Mouse (Mus musculus) left cerebral cortex, adult 9 months (tissue): ENCODE measurements around the gene Tnfsf13.
"Not testable (repeated sequence)": the region's sequence is repeated elsewhere in the genome, so short reads cannot be mapped to it uniquely, and the experiment has no call there.

Experiments
- DNase-seq, 2 experiments: peaks; one replicate each; pipeline ENCODE4 v3.0.0; 2022; ENCODE audit warnings: low spot score in 2 of 2

Tnfsf13 gene

GRCm38 (mm10) chr11:69703814-69704612 lies 18.4 kb upstream of the Tnfsf13 start:
- DNase-seq, result no peak

GRCm38 (mm10) chr11:69703381-69703780 lies 17.8 kb upstream of the Tnfsf13 start:
- DNase-seq, result not testable (repeated sequence)

- DNase-seq, result not testable (repeated sequence)
Observed at GRCm38 (mm10) chr11:69702886-69703285, 17.3 kb upstream of the Tnfsf13 start.

GRCm38 (mm10) chr11:69699595-69699994 lies 14.0 kb upstream of the Tnfsf13 start:
- DNase-seq, result no peak

GRCm38 (mm10) chr11:69698574-69698973 lies 13.0 kb upstream of the Tnfsf13 start:
- no peak for DNase-seq

GRCm38 (mm10) chr11:69697396-69697795 lies 11.8 kb upstream of the Tnfsf13 start:
- no peak for DNase-seq

- DNase-seq, result no peak
Observed at GRCm38 (mm10) chr11:69695361-69696181, 10.0 kb upstream of the Tnfsf13 start, which contains the start of the genes Tnfsf12 and Tnfsfm13. Tnfsf12 (minus strand) TSS chr11:69695849. Tnfsfm13 (minus strand) TSS chr11:69696098.

- DNase-seq, result peak in 1 of 2 experiments; percentile 61
Observed at GRCm38 (mm10) chr11:69695046-69695360, 9.4 kb upstream of the Tnfsf13 start.

- no peak for DNase-seq
Observed at GRCm38 (mm10) chr11:69693421-69693965, 7.9 kb upstream of the Tnfsf13 start.

GRCm38 (mm10) chr11:69692863-69693262 lies 7.3 kb upstream of the Tnfsf13 start:
- no peak for DNase-seq

GRCm38 (mm10) chr11:69692196-69692811 lies 6.7 kb upstream of the Tnfsf13 start:
- DNase-seq, result no peak

- no peak for DNase-seq
Observed at GRCm38 (mm10) chr11:69689891-69690290, 4.3 kb upstream of the Tnfsf13 start.

- DNase-seq, result no peak
Observed at GRCm38 (mm10) chr11:69687061-69687460, 1.5 kb upstream of the Tnfsf13 start.

GRCm38 (mm10) chr11:69686377-69686776 lies 793 bp upstream of the Tnfsf13 start:
- DNase-seq, result no peak

- DNase-seq, result no peak
Observed at GRCm38 (mm10) chr11:69684936-69685335, 648 bp downstream of the Tnfsf13 start.

GRCm38 (mm10) chr11:69684128-69684745 lies 1.3 kb downstream of the Tnfsf13 start:
- no peak for DNase-seq

GRCm38 (mm10) chr11:69683576-69683975 lies 2.0 kb downstream of the Tnfsf13 start:
- DNase-seq, result no peak

- peak in 1 of 2 experiments; percentile 92 for DNase-seq
Observed at GRCm38 (mm10) chr11:69682840-69683533, 2.6 kb downstream of the Tnfsf13 start.

- no peak for DNase-seq
Observed at GRCm38 (mm10) chr11:69682209-69682839, 3.3 kb downstream of the Tnfsf13 start.
